Mouse (Mus musculus) forebrain, postnatal 0 days (tissue): ENCODE results near the gene Hectd4. TPM values are rescaled to one million over a fixed set of nuclear protein-coding genes. Genes with fewer than 3 reads are reported as not detected.

Experiments used
- ATAC-seq: fragments of 200-750 bp; cut with Nextera tagmentation; 2 replicates; pipeline ENCODE4 v1.8.0; 2017; ENCODE audit warnings: mild to moderate bottlenecking, moderate library complexity
- DNase-seq: peaks from one replicate; pipeline ENCODE4 v3.0.0-alpha.2; 2015
- H3K27ac ChIP-seq: fragments of 300-500 bp; sonication (generic); 2 replicates; pipeline ENCODE4 v1.5.1; 2014; ENCODE audit warnings: low read depth, mild to moderate bottlenecking, antibody characterized with exemption, low read length, moderate library complexity, mixed read lengths
- H3K27me3 ChIP-seq: fragments of 300-500 bp; sonication (generic); 2 replicates; pipeline ENCODE4 v1.6.1; 2014; ENCODE audit warnings: mild to moderate bottlenecking, low read length, mixed read lengths; ENCODE audit not compliant: insufficient read depth
- H3K36me3 ChIP-seq: fragments of 300-500 bp; sonication (generic); 2 replicates; pipeline ENCODE4 v1.6.1; 2014; ENCODE audit warnings: mild to moderate bottlenecking, moderate library complexity; ENCODE audit not compliant: insufficient read depth
- H3K4me1 ChIP-seq: fragments of 300-500 bp; sonication (generic); 2 replicates; pipeline ENCODE4 v1.6.1; 2014; ENCODE audit warnings: antibody characterized with exemption; ENCODE audit not compliant: insufficient read depth
- H3K4me2 ChIP-seq: fragments of 300-500 bp; sonication (generic); 2 replicates; pipeline ENCODE4 v1.6.1; 2014; ENCODE audit warnings: low read depth, mild to moderate bottlenecking, moderate library complexity
- H3K4me3 ChIP-seq: fragments of 300-500 bp; sonication (generic); 2 replicates; pipeline ENCODE4 v1.5.1; 2014; ENCODE audit warnings: low read depth, low read length, mixed read lengths
- H3K9ac ChIP-seq: fragments of 300-500 bp; sonication (generic); 2 replicates; pipeline ENCODE4 v1.6.1; 2014; ENCODE audit warnings: mild to moderate bottlenecking
- H3K9me3 ChIP-seq: fragments of 300-500 bp; sonication (generic); 2 replicates; pipeline ENCODE4 v1.6.1; 2016; ENCODE audit warnings: low read length
- CTCF ChIP-seq: sonication (generic); IDR thresholded peaks from 2 replicates; pipeline ENCODE4 v1.5.1; 2016; ENCODE audit warnings: antibody characterized with exemption, control low read depth, low read depth
- WGBS: fragments of 180-500 bp; shearing (Covaris S2); extraction: QIAGEN DNeasy Blood & Tissue Kit; methylation state at CpG from one replicate; pipeline ENCODE4 v1.1.7; 2014; 5-methylcytosine and 5-hydroxymethylcytosine counted together
- polyA plus RNA-seq: library from polyadenylated mRNA; unstranded; fragments of >200 nt; fragmentation: Nextera tagmentation; extraction: Ambion mirVana; gene quantifications from 2 replicates; pipeline ENCODE4 v1.2.1, GENCODE M21; 2015
- total RNA-seq: library from RNA; depleted of rRNA; stranded (reverse); fragments of >200 nt; gene quantifications from 2 replicates; pipeline ENCODE4 v1.2.3, GENCODE M21; 2014

Hectd4 gene
- total and polyA plus RNA-seq, 2 experiments from 2014 or later: 14.0 to 107 TPM

DNA sequence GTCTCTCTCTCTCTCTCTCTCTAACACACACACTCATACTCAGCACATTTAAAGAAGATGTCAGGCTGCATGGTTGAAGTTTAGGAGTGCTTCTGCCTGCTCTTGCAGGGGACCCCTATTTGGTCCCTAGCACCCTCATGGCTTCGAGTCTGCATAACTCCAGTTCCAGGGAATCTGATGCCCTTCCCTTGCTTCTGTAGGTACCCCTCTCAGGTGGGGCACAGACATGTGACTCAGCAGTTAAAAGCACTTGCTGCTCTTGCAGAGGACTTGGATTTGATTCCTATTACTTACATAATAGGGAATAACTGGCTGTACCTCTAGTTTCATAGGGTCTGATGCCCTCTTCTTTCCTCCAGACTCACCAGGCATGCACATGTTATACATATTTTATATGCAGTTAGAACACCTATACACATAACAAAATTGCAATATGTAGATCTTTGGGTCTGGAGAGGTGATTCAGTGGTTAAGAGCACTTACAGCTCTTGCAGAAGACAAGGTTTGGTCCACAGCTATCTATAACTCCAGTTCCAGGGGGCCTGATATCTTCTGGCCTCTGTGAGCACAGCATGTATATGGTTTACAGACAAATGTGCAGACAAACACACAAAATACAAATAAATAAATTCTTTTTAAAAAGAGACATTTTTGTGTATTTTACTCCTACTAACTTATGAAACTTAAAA lies 23.8 kb downstream of the Hectd4 start:
- Histone ChIP-seq H3K27me3 (no peaks in the 10 kb centered on the region), H3K4me1 (peaks cover 8% of the 10 kb centered on the region; the same call in 1 of the 2 replicates), H3K4me2 (no peak overlapping the region), H3K9ac (no peak overlapping the region), H3K4me3 (no peak overlapping the region), H3K36me3 (no peaks in the 10 kb centered on the region), H3K9me3 (no peaks in the 10 kb centered on the region), H3K27ac (no peak overlapping the region)
- no peak for TF ChIP-seq CTCF
- no peak for ATAC-seq
- 93% methylated on average over 1 of the region's 1 CpGs for WGBS
- DNase-seq: no peak

DNA sequence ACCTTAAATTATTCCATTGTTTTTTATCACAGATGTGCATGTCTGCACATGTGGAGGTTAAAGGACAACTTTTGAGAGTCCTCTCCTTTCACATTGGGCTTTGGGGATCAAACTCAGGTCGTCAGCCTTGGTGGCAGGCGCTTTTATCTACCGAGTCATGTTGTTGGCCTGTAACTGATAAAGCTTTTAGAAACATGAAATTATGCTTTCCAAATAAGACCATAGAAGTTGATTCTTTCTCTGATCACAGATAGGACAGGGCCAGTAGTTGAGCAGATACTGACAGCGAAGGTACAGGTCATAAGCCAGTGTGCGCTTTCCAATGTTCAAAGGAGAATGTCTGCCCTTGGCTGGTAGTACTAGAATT lies 24.3 kb downstream of the Hectd4 start:
- Histone ChIP-seq H3K4me2 (no peak overlapping the region), H3K36me3 (no peaks in the 10 kb centered on the region), H3K4me3 (no peak overlapping the region), H3K4me1 (peaks cover 8% of the 10 kb centered on the region; the same call in 1 of the 2 replicates), H3K9me3 (no peaks in the 10 kb centered on the region), H3K27ac (no peak overlapping the region), H3K27me3 (no peaks in the 10 kb centered on the region), H3K9ac (no peak overlapping the region)
- 90% methylated on average over 5 of the region's 5 CpGs for WGBS
- ATAC-seq (no peak), DNase-seq (no peak)
- TF ChIP-seq CTCF: no peak

DNA sequence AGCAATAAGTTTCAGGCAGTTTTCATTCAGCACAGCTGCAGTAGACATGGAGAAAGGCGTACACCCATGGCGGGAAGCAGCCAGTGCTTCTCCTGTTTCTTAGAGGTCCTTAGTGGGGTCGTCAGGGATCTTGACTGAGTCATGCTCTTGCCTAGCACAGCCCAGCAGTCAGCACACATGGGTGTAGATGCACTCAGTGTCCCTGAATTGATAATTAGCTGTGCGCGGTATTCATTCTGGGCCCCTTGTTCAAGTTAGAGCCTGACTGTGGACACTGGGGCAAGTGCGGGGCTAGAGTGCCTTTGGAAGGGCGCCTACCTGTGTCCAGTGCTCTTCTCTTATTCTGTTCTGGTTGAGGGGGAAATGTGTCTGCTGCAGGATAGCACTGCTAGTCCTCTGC lies 25.2 kb downstream of the Hectd4 start:
- no peaks in the 10 kb centered on the region for H3K9me3 ChIP-seq
- no peak overlapping the region for H3K4me2 ChIP-seq
- H3K9ac ChIP-seq: no peak overlapping the region
- H3K4me1 ChIP-seq: 0 out of 2 replicates have a peak, but pooled peaks cover under 1% of the 10 kb centered on the region
- no peaks in the 10 kb centered on the region for H3K27me3 ChIP-seq
- ATAC-seq (no peak), DNase-seq (no peak)
- no peak overlapping the region for H3K4me3 ChIP-seq
- no peak for TF ChIP-seq CTCF
- 86% methylated on average over 7 of the region's 7 CpGs for WGBS
- H3K36me3 ChIP-seq: no peaks in the 10 kb centered on the region
- no peak overlapping the region for H3K27ac ChIP-seq

DNA sequence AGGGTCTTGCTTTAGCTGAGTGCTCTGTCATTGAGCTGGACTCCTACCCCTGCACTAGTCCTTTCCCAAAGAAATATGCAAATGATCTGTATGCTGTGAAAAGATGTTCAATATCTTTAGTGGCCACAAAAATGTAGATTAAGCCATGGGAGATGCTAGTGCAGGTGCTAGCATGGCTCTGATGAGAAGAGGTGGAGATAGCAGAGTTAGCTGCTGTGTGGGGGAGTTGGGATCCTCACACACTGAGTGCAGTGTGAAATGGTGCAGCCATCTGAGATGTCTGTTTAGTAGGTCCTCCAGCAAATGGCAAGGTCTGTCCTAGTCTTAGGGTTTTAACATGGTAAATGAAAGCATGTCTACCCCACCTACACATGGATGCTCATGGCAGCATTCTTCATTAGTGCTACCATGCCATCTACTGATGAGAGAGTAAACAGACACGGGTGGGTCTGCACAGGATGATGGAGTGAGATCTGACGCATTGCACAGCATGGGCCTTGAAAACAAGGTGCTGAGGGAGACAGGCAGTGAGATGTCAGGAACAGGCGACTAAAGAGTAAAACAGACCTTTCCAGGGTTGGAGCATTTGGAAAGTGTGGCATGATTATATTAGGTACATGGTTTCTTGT lies 28.9 kb downstream of the Hectd4 start:
- H3K4me3 ChIP-seq: no peak overlapping the region
- DNase-seq (no peak), ATAC-seq (no peak)
- H3K4me1 ChIP-seq: no peaks in the 10 kb centered on the region
- H3K9ac ChIP-seq: no peak overlapping the region
- no peaks in the 10 kb centered on the region for H3K9me3 ChIP-seq
- no peak overlapping the region for H3K4me2 ChIP-seq
- H3K27me3 ChIP-seq: no peaks in the 10 kb centered on the region
- TF ChIP-seq CTCF: no peak
- WGBS: 78% methylated on average over 3 of the region's 3 CpGs
- peaks cover 3% of the 10 kb centered on the region for H3K36me3 ChIP-seq
- H3K27ac ChIP-seq: no peak overlapping the region

- Histone ChIP-seq H3K4me3 (no peak overlapping the region), H3K36me3 (peaks cover 9% of the 10 kb centered on the region), H3K4me2 (no peak overlapping the region), H3K4me1 (no peaks in the 10 kb centered on the region), H3K27me3 (no peaks in the 10 kb centered on the region), H3K9me3 (no peaks in the 10 kb centered on the region), H3K9ac (no peak overlapping the region), H3K27ac (no peak overlapping the region)
- DNase-seq: no peak
- WGBS: 92% methylated on average over 3 of the region's 3 CpGs
- TF ChIP-seq CTCF: no peak
- ATAC-seq: no peak
Measured at GRCm38 (mm10) chr5:121249693-121250092, 29.7 kb downstream of the Hectd4 start.

DNA sequence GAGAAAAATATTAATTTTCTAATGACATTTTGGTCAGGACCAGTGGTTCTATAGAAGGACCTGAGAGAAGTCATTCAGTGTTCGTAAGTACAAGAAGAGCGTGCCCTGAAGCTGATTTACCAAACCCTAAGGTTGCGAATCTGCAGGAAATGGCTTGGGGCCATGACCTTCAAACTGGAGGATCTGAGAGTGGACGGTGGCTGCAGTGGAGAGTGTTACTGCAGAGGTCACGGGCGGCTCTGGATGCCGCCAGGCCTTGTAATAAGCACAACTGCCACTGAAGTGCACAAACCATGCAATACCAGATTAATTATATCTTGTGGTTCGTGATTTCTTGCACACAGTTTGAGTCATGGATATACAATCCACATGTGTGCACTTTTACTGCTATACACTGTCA lies 31.8 kb downstream of the Hectd4 start:
- Histone ChIP-seq H3K27me3 (no peaks in the 10 kb centered on the region), H3K4me1 (no peaks in the 10 kb centered on the region), H3K9ac (no peak overlapping the region), H3K36me3 (peaks cover 17% of the 10 kb centered on the region), H3K4me2 (no peak overlapping the region), H3K27ac (no peak overlapping the region), H3K9me3 (no peaks in the 10 kb centered on the region), H3K4me3 (no peak overlapping the region)
- DNase-seq (no peak), ATAC-seq (no peak)
- TF ChIP-seq CTCF: no peak
- WGBS: 86% methylated on average over 8 of the region's 8 CpGs

DNA sequence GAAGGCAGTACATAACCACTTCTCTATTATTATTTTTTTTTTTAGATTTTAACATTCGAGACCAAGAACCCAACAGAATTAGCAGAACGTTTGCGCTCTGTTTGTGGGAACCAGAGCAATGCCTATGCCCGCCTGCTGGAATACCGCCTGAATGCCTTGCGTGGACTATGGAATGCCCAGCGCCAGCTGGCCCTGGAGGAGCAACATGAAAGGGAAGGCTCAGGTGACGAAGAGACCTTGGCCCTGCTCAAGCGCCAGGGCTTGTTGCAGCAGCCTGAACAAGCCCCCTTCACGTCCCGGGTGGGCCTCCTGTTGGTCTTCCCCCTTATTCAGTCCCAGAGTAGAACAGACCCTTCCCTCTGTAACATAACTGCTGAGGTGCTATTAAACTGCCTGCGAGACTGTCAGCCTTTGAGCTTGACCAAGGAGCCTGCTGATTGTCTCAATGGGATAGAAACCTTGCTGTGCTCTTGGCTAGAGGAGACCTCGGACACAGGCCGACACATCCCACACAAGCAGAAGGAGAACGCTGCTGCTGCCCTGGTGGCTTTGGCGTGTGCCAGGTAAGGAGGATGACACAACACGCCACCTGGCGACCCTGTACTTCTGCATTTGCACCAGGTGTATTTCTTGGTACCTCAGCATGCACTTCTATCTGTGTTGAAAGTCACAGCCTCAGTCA lies 33.9 kb downstream of the Hectd4 start:
- Histone ChIP-seq H3K4me3 (no peak overlapping the region), H3K4me2 (no peak overlapping the region), H3K36me3 (peaks cover 26% of the 10 kb centered on the region), H3K27me3 (no peaks in the 10 kb centered on the region), H3K9ac (no peak overlapping the region), H3K9me3 (no peaks in the 10 kb centered on the region), H3K4me1 (no peaks in the 10 kb centered on the region), H3K27ac (no peak overlapping the region)
- no peak for TF ChIP-seq CTCF
- WGBS: 87% methylated on average over 18 of the region's 18 CpGs
- ATAC-seq: no peak
- DNase-seq: no peak
